Mouse (Mus musculus): ENCODE results near the gene Ncs1.

GRCm38 (mm10) chr2:31214211-31214796, 31.3 kb upstream of the Ncs1 start:
- TF ChIP-seq GATA1 (IDR thresholded peaks at IDR 0.05; ENCODE audit: borderline replicate concordance, low read length) (no peak), FLI1 (IDR thresholded peaks at IDR 0.05; ENCODE audit: low read length) (no peak)
